ENCODE assay signal across 10 mouse cellular contexts in the genomic region with DNA sequence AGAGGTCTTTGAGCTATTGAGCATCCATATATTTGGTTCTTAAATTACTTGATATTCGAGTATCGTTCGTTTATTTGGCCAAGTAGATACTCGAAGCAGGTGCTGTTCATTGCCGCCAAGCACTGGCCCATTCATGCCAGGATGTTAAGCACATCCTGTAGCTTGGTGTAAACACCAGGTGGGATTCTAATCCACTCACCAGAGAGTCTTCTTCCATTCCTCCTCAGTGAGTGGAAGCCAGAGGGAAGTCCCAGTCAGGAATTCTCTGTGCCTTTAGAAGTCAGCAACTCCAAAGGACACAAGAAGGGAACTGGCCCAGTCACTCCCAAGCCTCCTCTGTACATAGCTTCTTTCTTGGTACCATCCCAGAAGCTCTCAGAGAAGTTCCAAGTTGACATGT. TPM values are rescaled to one million over a fixed set of nuclear protein-coding genes. Genes with fewer than 3 reads are reported as not detected.
A peak's percentile ranks its signal among the peaks of the same experiment; 100 is the strongest.
DNase-seq lines count a peak whose midpoint lies in the region; ATAC-seq and TF ChIP-seq lines count a peak whose summit lies in the region.
"Had no signal": no experiment of that assay in that cellular context is flagged by ENCODE, and none has a peak within 500 bp of the region (broad histone marks: within the 10 kb centered on the region; RNA-seq: fewer than 3 reads in every experiment).

Gene Cd28, plus strand, starts transcription at position 234 of the 400 bp plus-strand sequence.

- ATAC-seq in kidney, embryonic 16.5 days (ENCODE audit: low FRiP score, low TSS enrichment), result no peak
- no peak for ATAC-seq in limb, embryonic 13.5 days (ENCODE audit: low FRiP score, low read depth)

- TF ChIP-seq CTCF in bone marrow macrophage, adult 2 months (IDR thresholded peaks at IDR 0.05; ENCODE audit: low read depth, low read length), result no peak

- H3K27me3 ChIP-seq in kidney, embryonic 16.5 days (ENCODE audit: insufficient read depth, low read length), result no peaks in the 10 kb centered on the region
- H3K27me3 ChIP-seq in limb, embryonic 13.5 days, result no peaks in the 10 kb centered on the region
- H3K27me3 ChIP-seq: forebrain, embryonic 12.5 days had no signal

- H3K27ac ChIP-seq in kidney, embryonic 16.5 days (ENCODE audit: low read length), result peak within 1 kb of the TSS; percentile 74
- no peak within 1 kb of the TSS for H3K27ac ChIP-seq in bone marrow macrophage, adult 2 months (ENCODE audit: insufficient read depth, low read depth, low read length)
- peak within 1 kb of the TSS; percentile 66 for H3K27ac ChIP-seq in limb, embryonic 13.5 days
- H3K27ac ChIP-seq: forebrain, embryonic 12.5 days; midbrain, embryonic 10.5 days had no signal

- no peaks in the 10 kb centered on the region for H3K9me3 ChIP-seq in kidney, embryonic 16.5 days (ENCODE audit: low read length)
- H3K9me3 ChIP-seq in limb, embryonic 13.5 days, result no peaks in the 10 kb centered on the region
- H3K9me3 ChIP-seq: forebrain, embryonic 12.5 days; midbrain, embryonic 10.5 days had no signal

- H3K4me1 ChIP-seq in kidney, embryonic 16.5 days (ENCODE audit: insufficient read depth, low read length), result no peaks in the 10 kb centered on the region
- peaks cover 20% of the 10 kb centered on the region for H3K4me1 ChIP-seq in bone marrow macrophage, adult 2 months (ENCODE audit: control insufficient read depth, insufficient read depth, low read length)
- peaks cover 17% of the 10 kb centered on the region for H3K4me1 ChIP-seq in limb, embryonic 13.5 days
- H3K4me1 ChIP-seq: forebrain, embryonic 12.5 days; midbrain, embryonic 10.5 days had no signal

- WGBS in kidney, embryonic 16.5 days, result 83% methylated on average over 5 of the region's 5 CpGs
- 87% methylated on average over 5 of the region's 5 CpGs for WGBS in limb, embryonic 13.5 days

- H3K36me3 ChIP-seq in kidney, embryonic 16.5 days (ENCODE audit: insufficient read depth, low read length), result no peaks in the 10 kb centered on the region
- H3K36me3 ChIP-seq in limb, embryonic 13.5 days, result no peaks in the 10 kb centered on the region
- H3K36me3 ChIP-seq: forebrain, embryonic 12.5 days; midbrain, embryonic 10.5 days had no signal

- no peak within 1 kb of the TSS for H3K9ac ChIP-seq in kidney, embryonic 16.5 days (replicated peaks; ENCODE audit: low read length)
- no peak within 1 kb of the TSS for H3K9ac ChIP-seq in limb, embryonic 13.5 days
- H3K9ac ChIP-seq: forebrain, embryonic 12.5 days had no signal

- DNase-seq in kidney, postnatal 10 days, result no peak
- DNase-seq in heart, adult 8-10 months (ENCODE audit: low spot score), result peak; percentile 70
- DNase-seq in spleen, postnatal 14 days (ENCODE audit: low spot score in 2 of 2), result no peak
- DNase-seq in urinary bladder, postnatal 10 days (ENCODE audit: low spot score), result no peak
- DNase-seq in right cerebral cortex, postnatal 25 days, result no peak

- H3K4me3 ChIP-seq in kidney, embryonic 16.5 days (ENCODE audit: low read length), result no peak within 1 kb of the TSS
- H3K4me3 ChIP-seq in bone marrow macrophage, adult 2 months (ENCODE audit: insufficient read depth, low read length), result no peak within 1 kb of the TSS
- no peak within 1 kb of the TSS for H3K4me3 ChIP-seq in limb, embryonic 13.5 days
- H3K4me3 ChIP-seq: forebrain, embryonic 12.5 days; midbrain, embryonic 10.5 days had no signal

- no peak within 1 kb of the TSS for H3K4me2 ChIP-seq in kidney, embryonic 16.5 days (replicated peaks; ENCODE audit: low read depth, low read length)
- peak within 1 kb of the TSS; percentile 21; the same call in 1 of the 2 replicates for H3K4me2 ChIP-seq in limb, embryonic 13.5 days (replicated peaks)
- H3K4me2 ChIP-seq: forebrain, embryonic 12.5 days had no signal

- no peak for TF ChIP-seq POLR2A in bone marrow macrophage, adult 2 months (IDR thresholded peaks at IDR 0.05; ENCODE audit: borderline replicate concordance, low read depth, low read length)

RNA-seq across cellular contexts. Expression of gene Cd28, which starts in this region (rescaled TPM):
- polyA plus RNA-seq in kidney, embryonic 16.5 days (2015; fragmentation: Nextera tagmentation; extraction: Ambion mirVana), result 0.17 and 0.24 TPM in 2 replicates
- polyA plus RNA-seq in bone marrow macrophage, adult 2 months (2012; ENCODE audit: insufficient read depth, insufficient read length, missing spikeins), result 71.4 and 77.5 TPM in 2 replicates
- total RNA-seq in heart, adult 8-10 months (2022), result 10 to 100 TPM; 11.8 to 15.7 (median 12.5) TPM
- 0.23 and 0.29 TPM in 2 replicates for polyA plus RNA-seq in limb, embryonic 13.5 days (2015; fragmentation: Nextera tagmentation; extraction: Ambion mirVana)

Comparison
In these comparisons a context has a peak if more than half of its experiments do, and no peak if none do; other contexts are left out.
1. RNA of gene Cd28 (polyA plus RNA-seq): 71.4 to 77.5 TPM in bone marrow macrophage, adult 2 months; 0.23 to 0.29 TPM in limb, embryonic 13.5 days and 0.17 to 0.24 TPM in kidney, embryonic 16.5 days; every median in the first group is over 10 times any median in the second.